Mouse (Mus musculus) heart, adult 2 months (tissue): ENCODE measurements around the gene 2210011C24Rik.

Source experiments
- CTCF ChIP-seq: fragments of 200-600 bp; IDR thresholded peaks from 2 replicates; pipeline ENCODE4 v1.8.1; 2022; ENCODE audit warnings: antibody characterized with exemption, mild to moderate bottlenecking, moderate library complexity
- POLR2A ChIP-seq: fragments of 200-500 bp; IDR thresholded peaks from 2 replicates; pipeline ENCODE4 v1.6.1; 2011; ENCODE audit warnings: mild to moderate bottlenecking, low read depth, low read length, control low read depth; ENCODE audit not compliant: insufficient read depth

GRCm38 (mm10) chr8:83990170-83990569, 21.8 kb downstream of the 2210011C24Rik start:
- TF ChIP-seq CTCF, result no peak
- TF ChIP-seq POLR2A, result no peak
